Comparison of ENCODE assay signal across 13 mouse cellular contexts in genomic region chr14:54231176-54231956, GRCm38 (mm10). TPM values are rescaled to one million over a fixed set of nuclear protein-coding genes. Genes with fewer than 3 reads are reported as not detected.
DNase-seq lines count a peak whose midpoint lies in the region; ATAC-seq and TF ChIP-seq lines count a peak whose summit lies in the region.
"Had no signal": no experiment of that assay in that cellular context is flagged by ENCODE, and none has a peak within 500 bp of the region (broad histone marks: within the 10 kb centered on the region; RNA-seq: fewer than 3 reads in every experiment).

No protein-coding gene starts in this region.

- H3K4me3 ChIP-seq in heart, embryonic 10.5 days: no peak overlapping the region
- H3K4me3 ChIP-seq in thymus, adult 2 months (ENCODE audit: control insufficient read depth, insufficient read depth, low read length): peak overlapping the region; percentile 48
- H3K4me3 ChIP-seq in neural tube, embryonic 15.5 days (replicated peaks): no peak overlapping the region
- H3K4me3 ChIP-seq: forebrain, embryonic 15.5 days had no signal

- TF ChIP-seq CTCF in thymus, adult 2 months (IDR thresholded peaks at IDR 0.05; ENCODE audit: borderline replicate concordance, control insufficient read depth, extremely low read depth, insufficient read depth, low read length, poor library complexity): 0 out of 2 replicates have a peak, but pooled peaks have one; percentile 33

- intact Hi-C loops in heart, postnatal 36 days (cut with DNase I): loop anchor here (10.0 kb wide), 1 partner anchor 453 kb away; the partner anchor contains the start of genes 1700123O20Rik and Acin1

- WGBS in heart, embryonic 10.5 days: 69% methylated on average over 21 of the region's 21 CpGs
- WGBS in thymus, adult 2 months: 27% methylated on average over 21 of the region's 21 CpGs
- 84% methylated on average over 21 of the region's 21 CpGs for WGBS in neural tube, embryonic 15.5 days

- H3K27ac ChIP-seq in heart, embryonic 10.5 days: peak overlapping the region; percentile 64
- peak overlapping the region; percentile 85 for H3K27ac ChIP-seq in thymus, adult 2 months (ENCODE audit: control insufficient read depth, insufficient read depth, low read length)
- 0 out of 2 replicates have a peak overlapping the region, but pooled peaks have one; percentile 37 for H3K27ac ChIP-seq in neural tube, embryonic 15.5 days (replicated peaks)
- H3K27ac ChIP-seq: forebrain, embryonic 15.5 days had no signal

- DNase-seq in heart, embryonic 10.5 days (ENCODE audit: low spot score): no peak
- no peak for DNase-seq in heart, postnatal 36 days
- DNase-seq in thymus, adult 2 months: peak; percentile 54
- no peak for DNase-seq in thymus, adult 18-20 months
- no peak for DNase-seq in right cerebral cortex, adult 18-20 months
- DNase-seq in left cerebral cortex, adult 9 months (ENCODE audit: low spot score in 2 of 2): no peak
- no peak for DNase-seq in MN1 (ENCODE audit: low spot score)
- DNase-seq: lung, embryonic 14.5 days had no signal

- no peaks in the 10 kb centered on the region for H3K9me3 ChIP-seq in heart, embryonic 10.5 days
- no peaks in the 10 kb centered on the region for H3K9me3 ChIP-seq in neural tube, embryonic 15.5 days (replicated peaks)
- H3K9me3 ChIP-seq: forebrain, embryonic 15.5 days had no signal

- H3K4me2 ChIP-seq in neural tube, embryonic 15.5 days: no peak overlapping the region
- H3K4me2 ChIP-seq: forebrain, embryonic 15.5 days; lung, embryonic 14.5 days had no signal

- no peaks in the 10 kb centered on the region for H3K27me3 ChIP-seq in heart, embryonic 10.5 days (ENCODE audit: insufficient read depth, poor library complexity, severe bottlenecking)
- no peaks in the 10 kb centered on the region for H3K27me3 ChIP-seq in thymus, adult 2 months (ENCODE audit: control insufficient read depth, insufficient read depth, low read length)
- H3K27me3 ChIP-seq in neural tube, embryonic 15.5 days (replicated peaks): no peaks in the 10 kb centered on the region
- H3K27me3 ChIP-seq: forebrain, embryonic 15.5 days had no signal

- no peak overlapping the region for H3K9ac ChIP-seq in neural tube, embryonic 15.5 days (replicated peaks)
- H3K9ac ChIP-seq: forebrain, embryonic 15.5 days; lung, embryonic 14.5 days had no signal

- no peak for ATAC-seq in neural tube, embryonic 15.5 days (ENCODE audit: low FRiP score)
- ATAC-seq: forebrain, embryonic 15.5 days had no signal

- TF ChIP-seq POLR2A in thymus, adult 2 months (IDR thresholded peaks at IDR 0.05; ENCODE audit: control insufficient read depth, extremely low read depth, insufficient read depth, low read length, poor library complexity): peak; percentile 83

- peaks cover 66% of the 10 kb centered on the region for H3K4me1 ChIP-seq in heart, embryonic 10.5 days
- peaks cover 78% of the 10 kb centered on the region for H3K4me1 ChIP-seq in thymus, adult 2 months (replicated peaks; ENCODE audit: control insufficient read depth, insufficient read depth, low read length)
- H3K4me1 ChIP-seq in neural tube, embryonic 15.5 days: peaks cover 63% of the 10 kb centered on the region

- peaks cover 10% of the 10 kb centered on the region; the same call in 1 of the 2 replicates for H3K36me3 ChIP-seq in heart, embryonic 10.5 days
- H3K36me3 ChIP-seq in thymus, adult 2 months (ENCODE audit: control insufficient read depth, insufficient read depth, low read length): 0 out of 2 replicates have a peak, but pooled peaks cover 5% of the 10 kb centered on the region
- peaks cover 10% of the 10 kb centered on the region for H3K36me3 ChIP-seq in neural tube, embryonic 15.5 days

RNA-seq across cellular contexts. Expression of gene Dad1, which starts 22.5 kb away (rescaled TPM):
- polyA plus RNA-seq in heart, embryonic 10.5 days (2016; fragmentation: Nextera tagmentation; extraction: Ambion mirVana): 298 and 356 TPM in 2 replicates
- 100 to 1,000 TPM in 1 of 2 experiments, 10 to 100 TPM in 1; 96.6 to 101 TPM for total RNA-seq in heart, postnatal 36 days (2021)
- polyA plus RNA-seq in thymus, adult 2 months (2012; rRNA removed): 513 and 641 TPM in 2 replicates
- 414 and 416 TPM in 2 replicates for polyA plus RNA-seq in neural tube, embryonic 15.5 days (2015; fragmentation: Nextera tagmentation; extraction: Ambion mirVana)

RNA-seq across cellular contexts. Expression of gene Abhd4, which starts 22.6 kb away (rescaled TPM):
- polyA plus RNA-seq in heart, embryonic 10.5 days (2016; fragmentation: Nextera tagmentation; extraction: Ambion mirVana): 66.0 and 89.0 TPM in 2 replicates
- total RNA-seq in heart, postnatal 36 days (2021): 10 to 100 TPM; 52.2 to 59.7 TPM
- polyA plus RNA-seq in thymus, adult 2 months (2012; rRNA removed): 21.5 and 23.6 TPM in 2 replicates
- 54.0 and 58.6 TPM in 2 replicates for polyA plus RNA-seq in neural tube, embryonic 15.5 days (2015; fragmentation: Nextera tagmentation; extraction: Ambion mirVana)

RNA-seq across cellular contexts. Expression of gene Olfr49, which starts 53.4 kb away (rescaled TPM):
- polyA plus RNA-seq in heart, embryonic 10.5 days (2016; fragmentation: Nextera tagmentation; extraction: Ambion mirVana): 0.08 TPM in 1 of 2 replicates, not detected in the other
- total RNA-seq in heart, postnatal 36 days (2021): not detected
- not detected in 2 replicates for polyA plus RNA-seq in thymus, adult 2 months (2012; rRNA removed)
- not detected in 2 replicates for polyA plus RNA-seq in neural tube, embryonic 15.5 days (2015; fragmentation: Nextera tagmentation; extraction: Ambion mirVana)
- total RNA-seq: left cerebral cortex, postnatal 10 days had no signal
- polyA plus RNA-seq: embryonic facial prominence, embryonic 11.5 days; forebrain, embryonic 15.5 days; lung, embryonic 14.5 days; urinary bladder, adult 2 months had no signal
